Mouse (Mus musculus): Measurements from ENCODE around the gene Duox2. TPM values are rescaled to one million over a fixed set of nuclear protein-coding genes. Genes with fewer than 3 reads are reported as not detected.

Gene Duox2
- polyA plus RNA-seq, 1 experiment: not detected

- no peak for TF ChIP-seq POLR2A (IDR thresholded peaks at IDR 0.05; ENCODE audit: low read depth, low read length)
- no peak for TF ChIP-seq CTCF (IDR thresholded peaks at IDR 0.05; ENCODE audit: borderline replicate concordance, insufficient read depth, low read length)
- Histone ChIP-seq H3K4me3 (ENCODE audit: insufficient read depth, low read length) (no peak overlapping the region), H3K27ac (ENCODE audit: insufficient read depth, low read length) (no peak overlapping the region), H3K4me1 (ENCODE audit: control insufficient read depth, insufficient read depth, low read length) (no peaks in the 10 kb centered on the region)
Observed at GRCm38 (mm10) chr2:122231616-122232015, 66.6 kb downstream of the Duox2 start.

DNA sequence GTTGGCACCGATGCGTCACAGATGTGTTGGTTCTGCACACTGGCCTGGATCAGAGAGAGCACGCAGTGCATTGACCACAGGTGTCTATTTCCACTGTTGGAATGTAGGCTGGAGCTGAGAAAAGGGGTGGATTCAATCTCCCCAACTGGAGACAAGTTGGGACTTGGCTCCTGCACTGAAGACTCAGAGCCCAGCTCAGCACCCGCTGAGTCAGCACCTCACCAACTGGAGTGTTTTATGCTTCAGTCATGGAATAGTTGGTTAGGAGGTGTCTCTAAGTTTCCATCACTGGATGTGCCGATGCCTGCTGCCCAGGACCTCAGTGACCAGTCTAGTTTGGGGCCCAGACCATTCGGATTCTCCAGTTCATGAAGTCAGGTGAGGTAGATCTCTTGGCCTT, 67.9 kb downstream of the Duox2 start:
- no peak overlapping the region for H3K27ac ChIP-seq (ENCODE audit: insufficient read depth, low read length)
- TF ChIP-seq POLR2A (IDR thresholded peaks at IDR 0.05; ENCODE audit: low read depth, low read length): no peak
- TF ChIP-seq CTCF (IDR thresholded peaks at IDR 0.05; ENCODE audit: borderline replicate concordance, insufficient read depth, low read length): no peak
- no peak overlapping the region for H3K4me3 ChIP-seq (ENCODE audit: insufficient read depth, low read length)
- no peaks in the 10 kb centered on the region for H3K4me1 ChIP-seq (ENCODE audit: control insufficient read depth, insufficient read depth, low read length)

Other genes with a start within 250 kb of the Duox2 start
- gene Spg11, start 180.1 kb downstream of the Duox2 start, polyA plus RNA-seq (2011; ENCODE audit: insufficient read length, low read depth, missing spikeins): 21.0 and 21.7 TPM in 2 replicates
- gene B2m, start 150.8 kb downstream of the Duox2 start, polyA plus RNA-seq (2011; ENCODE audit: insufficient read length, low read depth, missing spikeins): 1,628 and 1,672 TPM in 2 replicates
- 0.37 and 0.68 TPM in 2 replicates for gene Trim69, start 137.7 kb downstream of the Duox2 start, polyA plus RNA-seq (2011; ENCODE audit: insufficient read length, low read depth, missing spikeins)
- gene Patl2, start 112.3 kb downstream of the Duox2 start, polyA plus RNA-seq (2011; ENCODE audit: insufficient read length, low read depth, missing spikeins): not detected in 2 replicates
- not detected in 2 replicates for gene Terb2, start 112.2 kb downstream of the Duox2 start, polyA plus RNA-seq (2011; ENCODE audit: insufficient read length, low read depth, missing spikeins)
- gene Sord, start 63.7 kb downstream of the Duox2 start, polyA plus RNA-seq (2011; ENCODE audit: insufficient read length, low read depth, missing spikeins): 10.0 and 17.9 TPM in 2 replicates
- gene Duoxa2, start 451 bp upstream of the Duox2 start, polyA plus RNA-seq (2011; ENCODE audit: insufficient read length, low read depth, missing spikeins): not detected in 2 replicates
- gene Duoxa1, start 15.3 kb upstream of the Duox2 start, polyA plus RNA-seq (2011; ENCODE audit: insufficient read length, low read depth, missing spikeins): 0.48 and 0.58 TPM in 2 replicates
- gene Duox1, start 17.2 kb upstream of the Duox2 start, polyA plus RNA-seq (2011; ENCODE audit: insufficient read length, low read depth, missing spikeins): not detected in 2 replicates
- 10.6 and 12.3 TPM in 2 replicates for gene Shf, start 70.7 kb upstream of the Duox2 start, polyA plus RNA-seq (2011; ENCODE audit: insufficient read length, low read depth, missing spikeins)
- not detected in 2 replicates for gene Slc28a2, start 128.0 kb upstream of the Duox2 start, polyA plus RNA-seq (2011; ENCODE audit: insufficient read length, low read depth, missing spikeins)
- not detected in 2 replicates for gene Gm14085, start 186.5 kb upstream of the Duox2 start, polyA plus RNA-seq (2011; ENCODE audit: insufficient read length, low read depth, missing spikeins)

All from embryonic fibroblast, embryonic 13.5 days (primary cell).